Mouse (Mus musculus) ES-Bruce4 (cell line): Measurements from ENCODE around the gene Nr6a1.

Source experiments
- CTCF ChIP-seq: IDR thresholded peaks from one replicate; pipeline ENCODE4 v1.8.1; 2011; ENCODE audit warnings: low read depth, low read length
- EP300 ChIP-seq: IDR thresholded peaks from 2 replicates; pipeline ENCODE4 v1.6.1; 2011; ENCODE audit warnings: low read depth, low read length; ENCODE audit not compliant: insufficient read depth
- POLR2A ChIP-seq: IDR thresholded peaks from one replicate; pipeline ENCODE4 v1.8.1; 2011; ENCODE audit warnings: low read length; ENCODE audit not compliant: insufficient read depth

DNA sequence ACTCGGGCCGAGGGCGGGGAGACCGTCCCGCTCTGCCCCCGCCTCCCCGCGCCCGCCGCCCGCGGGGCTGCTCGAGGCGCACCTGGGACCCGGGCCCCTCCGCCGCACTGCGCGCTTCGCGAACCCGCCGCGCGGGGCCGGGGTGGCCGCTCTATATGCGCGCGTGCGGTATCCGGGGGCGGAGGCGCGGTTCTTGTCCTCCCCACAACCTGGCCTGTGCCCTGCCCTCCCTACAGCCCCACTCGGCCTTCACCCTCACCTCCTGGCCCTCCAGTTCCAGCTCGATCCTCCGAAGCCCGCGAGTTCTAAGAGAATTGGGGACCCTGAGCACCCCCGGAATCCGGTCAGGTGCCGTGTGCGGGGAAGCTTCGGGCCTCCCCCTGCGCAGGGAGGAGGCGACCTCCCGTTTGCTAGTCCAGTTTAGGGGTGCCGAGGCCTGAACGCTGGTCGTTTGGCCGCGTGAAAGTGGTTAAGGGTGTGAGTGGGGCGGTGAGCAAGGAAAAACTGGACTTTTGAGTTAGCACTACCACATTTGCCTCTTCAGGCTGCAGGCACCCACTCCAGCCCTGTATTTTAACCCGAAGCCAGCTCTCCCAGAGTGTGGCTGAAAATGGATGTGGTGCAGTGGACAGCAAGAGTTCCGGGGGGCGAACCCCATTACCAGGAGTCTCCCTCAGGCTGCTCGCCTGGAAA lies 215.3 kb downstream of the Nr6a1 start:
- TF ChIP-seq POLR2A = no peak
- no peak for TF ChIP-seq CTCF
- no peak for TF ChIP-seq EP300
